Mouse (Mus musculus) embryonic facial prominence, embryonic 13.5 days (tissue): ENCODE results near the gene Ppm1m. TPM values are rescaled to one million over a fixed set of nuclear protein-coding genes. Genes with fewer than 3 reads are reported as not detected.

Experiments used
- ATAC-seq: fragments of 200-750 bp; cut with Nextera tagmentation; 2 replicates; pipeline ENCODE4 v1.8.0; 2017; ENCODE audit warnings: low read depth; ENCODE audit not compliant: insufficient number of reproducible peaks, insufficient read depth, low FRiP score, low TSS enrichment
- H3K27ac ChIP-seq: fragments of 300-500 bp; sonication (generic); 2 replicates; pipeline ENCODE4 v1.5.1; 2015; ENCODE audit warnings: moderate library complexity, mild to moderate bottlenecking, inconsistent platforms
- H3K27me3 ChIP-seq: fragments of 300-500 bp; sonication (generic); 2 replicates; pipeline ENCODE4 v1.6.1; 2015; ENCODE audit warnings: mild to moderate bottlenecking, inconsistent platforms
- H3K36me3 ChIP-seq: fragments of 300-500 bp; sonication (generic); 2 replicates; pipeline ENCODE4 v1.6.1; 2015; ENCODE audit warnings: mild to moderate bottlenecking, inconsistent platforms
- H3K4me1 ChIP-seq: fragments of 300-500 bp; sonication (generic); 2 replicates; pipeline ENCODE4 v1.6.1; 2015; ENCODE audit warnings: inconsistent platforms
- H3K4me2 ChIP-seq: fragments of 300-500 bp; sonication (generic); 2 replicates; pipeline ENCODE4 v1.6.1; 2015; ENCODE audit warnings: moderate library complexity, mild to moderate bottlenecking, inconsistent platforms
- H3K4me3 ChIP-seq: fragments of 300-500 bp; sonication (generic); 2 replicates; pipeline ENCODE4 v1.5.1; 2015; ENCODE audit warnings: mild to moderate bottlenecking, inconsistent platforms
- H3K9ac ChIP-seq: fragments of 300-500 bp; sonication (generic); 2 replicates; pipeline ENCODE4 v1.6.1; 2015; ENCODE audit warnings: mild to moderate bottlenecking, inconsistent platforms
- H3K9me3 ChIP-seq: fragments of 300-500 bp; sonication (generic); 2 replicates; pipeline ENCODE4 v1.6.1; 2016; ENCODE audit warnings: inconsistent platforms
- WGBS: fragments of 180-500 bp; shearing (Covaris S2); methylation state at CpG from one replicate; pipeline ENCODE4 v1.1.7; 2015; ENCODE audit warnings: mixed read lengths; 5-methylcytosine and 5-hydroxymethylcytosine counted together
- polyA plus RNA-seq: library from polyadenylated mRNA; unstranded; fragments of >200 nt; fragmentation: Nextera tagmentation; extraction: Ambion mirVana; gene quantifications from 2 replicates; pipeline ENCODE4 v1.2.1, GENCODE M21; 2015

Gene Ppm1m
- polyA plus RNA-seq, 1 experiment from 2014 or later = 49.5 TPM

- no peak for ATAC-seq
- Histone ChIP-seq H3K4me2 (no peak overlapping the region), H3K9me3 (no peaks in the 10 kb centered on the region), H3K36me3 (peaks cover 94% of the 10 kb centered on the region), H3K4me3 (no peak overlapping the region), H3K4me1 (no peaks in the 10 kb centered on the region), H3K9ac (no peak overlapping the region), H3K27ac (no peak overlapping the region), H3K27me3 (no peaks in the 10 kb centered on the region)
- 93% methylated on average over 4 of the region's 4 CpGs for WGBS
Observed at GRCm38 (mm10) chr9:106182146-106182545, 17.4 kb downstream of the Ppm1m start.

GRCm38 (mm10) chr9:106179964-106180363 is 19.6 kb downstream of the Ppm1m start:
- Histone ChIP-seq H3K27me3 (no peaks in the 10 kb centered on the region), H3K4me2 (no peak overlapping the region), H3K4me3 (no peak overlapping the region), H3K4me1 (peaks cover 9% of the 10 kb centered on the region), H3K9me3 (no peaks in the 10 kb centered on the region), H3K9ac (no peak overlapping the region), H3K27ac (no peak overlapping the region), H3K36me3 (peaks cover 82% of the 10 kb centered on the region)
- 90% methylated on average over 3 of the region's 3 CpGs for WGBS
- no peak for ATAC-seq

- H3K4me3 ChIP-seq = no peak overlapping the region
- H3K4me1 ChIP-seq = peaks cover 14% of the 10 kb centered on the region
- 84% methylated on average over 2 of the region's 2 CpGs for WGBS
- no peaks in the 10 kb centered on the region for H3K9me3 ChIP-seq
- ATAC-seq = no peak
- no peak overlapping the region for H3K9ac ChIP-seq
- no peak overlapping the region for H3K27ac ChIP-seq
- peaks cover 76% of the 10 kb centered on the region for H3K36me3 ChIP-seq
- H3K4me2 ChIP-seq = no peak overlapping the region
- H3K27me3 ChIP-seq = no peaks in the 10 kb centered on the region
Observed at GRCm38 (mm10) chr9:106179454-106179853, 20.1 kb downstream of the Ppm1m start.

GRCm38 (mm10) chr9:106177799-106178198 is 21.7 kb downstream of the Ppm1m start:
- no peaks in the 10 kb centered on the region for H3K9me3 ChIP-seq
- no peak for ATAC-seq

GRCm38 (mm10) chr9:106176769-106177168 is 22.8 kb downstream of the Ppm1m start:
- peaks cover 28% of the 10 kb centered on the region for H3K4me1 ChIP-seq
- 77% methylated on average over 5 of the region's 5 CpGs for WGBS
- H3K9ac ChIP-seq = no peak overlapping the region
- no peak for ATAC-seq
- no peak overlapping the region for H3K27ac ChIP-seq
- H3K36me3 ChIP-seq = peaks cover 54% of the 10 kb centered on the region
- H3K27me3 ChIP-seq = no peaks in the 10 kb centered on the region
- H3K9me3 ChIP-seq = no peaks in the 10 kb centered on the region
- H3K4me2 ChIP-seq = no peak overlapping the region
- no peak overlapping the region for H3K4me3 ChIP-seq

More at GRCm38 (mm10) chr9:106177799-106178198, 21.7 kb downstream of the Ppm1m start:
- Histone ChIP-seq H3K27ac (no peak overlapping the region), H3K9ac (no peak overlapping the region), H3K4me3 (no peak overlapping the region), H3K36me3 (peaks cover 64% of the 10 kb centered on the region), H3K4me1 (peaks cover 28% of the 10 kb centered on the region), H3K4me2 (no peak overlapping the region), H3K27me3 (no peaks in the 10 kb centered on the region)
- 86% methylated on average over 6 of the region's 6 CpGs for WGBS

- Histone ChIP-seq H3K9ac (no peak overlapping the region), H3K27me3 (no peaks in the 10 kb centered on the region), H3K4me3 (no peak overlapping the region), H3K9me3 (no peaks in the 10 kb centered on the region), H3K36me3 (peaks cover 43% of the 10 kb centered on the region), H3K4me1 (peaks cover 28% of the 10 kb centered on the region), H3K27ac (no peak overlapping the region), H3K4me2 (0 out of 2 replicates have a peak overlapping the region, but pooled peaks have one; percentile 5)
- 48% methylated on average over 3 of the region's 3 CpGs for WGBS
- no peak for ATAC-seq
Observed at GRCm38 (mm10) chr9:106175552-106176200, 23.9 kb downstream of the Ppm1m start.

- Histone ChIP-seq H3K27me3 (no peaks in the 10 kb centered on the region), H3K4me2 (peak overlapping the region; percentile 77), H3K9ac (0 out of 2 replicates have a peak overlapping the region, but pooled peaks have one; percentile 1), H3K9me3 (no peaks in the 10 kb centered on the region), H3K4me3 (peak overlapping the region; percentile 96), H3K4me1 (peaks cover 36% of the 10 kb centered on the region), H3K27ac (no peak overlapping the region), H3K36me3 (peaks cover 25% of the 10 kb centered on the region)
- WGBS = 52% methylated on average over 2 of the region's 2 CpGs
- no peak for ATAC-seq
Observed at GRCm38 (mm10) chr9:106173363-106173762, 26.2 kb downstream of the Ppm1m start.

GRCm38 (mm10) chr9:106172527-106172926 is 27.0 kb downstream of the Ppm1m start:
- H3K4me1 ChIP-seq = peaks cover 36% of the 10 kb centered on the region

GRCm38 (mm10) chr9:106171346-106172158 is 28.0 kb downstream of the Ppm1m start:
- Histone ChIP-seq H3K4me2 (peak overlapping the region; percentile 77), H3K9me3 (no peaks in the 10 kb centered on the region), H3K4me3 (peak overlapping the region; percentile 96), H3K27me3 (no peaks in the 10 kb centered on the region), H3K27ac (peak overlapping the region; percentile 97), H3K4me1 (peaks cover 36% of the 10 kb centered on the region), H3K9ac (peak overlapping the region; percentile 96), H3K36me3 (0 out of 2 replicates have a peak, but pooled peaks cover 7% of the 10 kb centered on the region)
- under 1% methylated on average over 30 of the region's 30 CpGs for WGBS
- peak; percentile 22; the same call in 1 of the 2 replicates for ATAC-seq

More at GRCm38 (mm10) chr9:106172527-106172926, 27.0 kb downstream of the Ppm1m start:
- H3K27me3 ChIP-seq = no peaks in the 10 kb centered on the region
- no peak overlapping the region; the same call in 1 of the 2 replicates for H3K27ac ChIP-seq
- 12% methylated on average over 3 of the region's 3 CpGs for WGBS
- H3K36me3 ChIP-seq = peaks cover 16% of the 10 kb centered on the region
- no peak for ATAC-seq
- no peaks in the 10 kb centered on the region for H3K9me3 ChIP-seq
- H3K4me2 ChIP-seq = peak overlapping the region; percentile 77
- peak overlapping the region; percentile 96 for H3K9ac ChIP-seq
- H3K4me3 ChIP-seq = peak overlapping the region; percentile 96

GRCm38 (mm10) chr9:106170556-106171345 is 28.8 kb downstream of the Ppm1m start, which contains the start of gene Wdr82:
TSS of gene Wdr82 (plus strand) at chr9:106170928.
- WGBS = under 1% methylated on average over 74 of the region's 81 CpGs
- H3K4me2 ChIP-seq = peak within 1 kb of the TSS; percentile 77
- ATAC-seq = peak; percentile 91
- H3K27me3 ChIP-seq = no peaks in the 10 kb centered on the region
- H3K9me3 ChIP-seq = no peaks in the 10 kb centered on the region
- H3K9ac ChIP-seq = peak within 1 kb of the TSS; percentile 96
- peaks cover 35% of the 10 kb centered on the region for H3K4me1 ChIP-seq
- H3K36me3 ChIP-seq = 0 out of 2 replicates have a peak, but pooled peaks cover 4% of the 10 kb centered on the region
- H3K27ac ChIP-seq = peak within 1 kb of the TSS; percentile 97
- H3K4me3 ChIP-seq = peak within 1 kb of the TSS; percentile 96

GRCm38 (mm10) chr9:106169917-106170316 is 29.6 kb downstream of the Ppm1m start:
- no peak for ATAC-seq
- H3K27ac ChIP-seq = peak overlapping the region; percentile 97
- H3K9ac ChIP-seq = peak overlapping the region; percentile 96
- no peaks in the 10 kb centered on the region for H3K27me3 ChIP-seq
- H3K9me3 ChIP-seq = no peaks in the 10 kb centered on the region
- 27% methylated on average over 6 of the region's 6 CpGs for WGBS
- 0 out of 2 replicates have a peak, but pooled peaks cover 4% of the 10 kb centered on the region for H3K36me3 ChIP-seq
- peak overlapping the region; percentile 77 for H3K4me2 ChIP-seq
- H3K4me1 ChIP-seq = peaks cover 27% of the 10 kb centered on the region
- H3K4me3 ChIP-seq = peak overlapping the region; percentile 96
